Mouse (Mus musculus) heart, adult 2 months (tissue): Measurements from ENCODE around the gene Fbxw13.

Experiments
- CTCF ChIP-seq: fragments of 200-600 bp; IDR thresholded peaks from 2 replicates; pipeline ENCODE4 v1.8.1; 2022; ENCODE audit warnings: antibody characterized with exemption, mild to moderate bottlenecking, moderate library complexity
- EP300 ChIP-seq: fragments of 200-500 bp; IDR thresholded peaks from 2 replicates; pipeline ENCODE4 v1.6.1; 2011; ENCODE audit warnings: low read depth, low read length, control low read depth; ENCODE audit not compliant: insufficient read depth
- POLR2A ChIP-seq: fragments of 200-500 bp; IDR thresholded peaks from 2 replicates; pipeline ENCODE4 v1.6.1; 2011; ENCODE audit warnings: mild to moderate bottlenecking, low read depth, low read length, control low read depth; ENCODE audit not compliant: insufficient read depth

DNA sequence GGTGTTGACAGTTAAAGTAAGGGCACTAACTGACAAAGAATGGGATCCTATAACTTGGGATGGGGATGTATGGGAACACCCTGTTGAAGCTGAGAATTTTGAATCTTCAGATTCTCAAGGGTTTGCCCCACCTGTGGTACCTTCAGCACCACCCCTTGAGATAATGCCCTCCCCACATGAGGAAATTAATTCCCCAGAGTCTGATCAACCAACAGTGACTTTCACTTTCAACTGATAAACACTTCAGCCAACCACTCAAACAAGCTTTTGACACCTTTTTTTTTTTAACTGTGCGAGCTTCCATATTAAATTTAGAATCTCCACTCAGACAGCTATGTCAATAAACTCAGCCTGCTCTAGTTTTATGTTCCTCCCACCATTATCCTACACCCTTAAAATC lies 3.6 kb upstream of the Fbxw13 start:
- no peak for TF ChIP-seq EP300
- no peak for TF ChIP-seq CTCF
- TF ChIP-seq POLR2A = no peak
